Mouse (Mus musculus): ENCODE results near the gene Dmac1. TPM values are rescaled to one million over a fixed set of nuclear protein-coding genes. Genes with fewer than 3 reads are reported as not detected.
"Not testable (repeated sequence)": the region's sequence is repeated elsewhere in the genome, so short reads cannot be mapped to it uniquely, and the experiment has no call there.

The Dmac1 gene
- polyA plus RNA-seq, 1 experiment: 56.4 TPM

GRCm38 (mm10) chr4:75259447-75259846 lies 18.7 kb downstream of the Dmac1 start:
- Histone ChIP-seq H3K4me1 (ENCODE audit: control insufficient read depth, insufficient read depth, low read length) (no peaks in the 10 kb centered on the region; the same call in 1 of the 2 replicates), H3K27ac (ENCODE audit: control insufficient read depth, insufficient read depth, low read depth, low read length, poor library complexity) (no peak overlapping the region), H3K4me3 (replicated peaks; ENCODE audit: control insufficient read depth, low read depth, low read length) (no peak overlapping the region)
- TF ChIP-seq CTCF (IDR thresholded peaks at IDR 0.05; ENCODE audit: control insufficient read depth, insufficient read depth, low read length) (no peak), POLR2A (IDR thresholded peaks at IDR 0.05; ENCODE audit: borderline replicate concordance, control insufficient read depth, low read depth, low read length) (no peak)
- 78% methylated on average over 3 of the region's 3 CpGs for WGBS

- not testable (repeated sequence) for H3K4me1 ChIP-seq (ENCODE audit: control insufficient read depth, insufficient read depth, low read length)
- 76% methylated on average over 3 of the region's 3 CpGs for WGBS
Observed at GRCm38 (mm10) chr4:75234602-75235001, 43.5 kb downstream of the Dmac1 start.

More at GRCm38 (mm10) chr4:75234602-75235001, 43.5 kb downstream of the Dmac1 start:
- not testable (repeated sequence) for H3K27ac ChIP-seq (ENCODE audit: control insufficient read depth, insufficient read depth, low read depth, low read length, poor library complexity); H3K4me3 ChIP-seq (replicated peaks; ENCODE audit: control insufficient read depth, low read depth, low read length)
